Mouse (Mus musculus): ENCODE data around the gene St6galnac5.

- no peak for TF ChIP-seq POLR2A (IDR thresholded peaks at IDR 0.05; ENCODE audit: insufficient read depth, low read length)
- no peak for TF ChIP-seq CTCF (IDR thresholded peaks at IDR 0.05; ENCODE audit: low read depth, low read length)
These were observed 58.5 kb downstream of the St6galnac5 start for GRCm38 (mm10) chr3:152923530-152923929.

All from ES-Bruce4 (cell line).